Mouse (Mus musculus): ENCODE measurements at regions not wholly inside any gene's neighbourhood (a gene's known extent, or its start where the extent isn't known, plus 50 kb on each side); places are given as distances from the start of the nearest gene placed in this dataset.
"Not testable (repeated sequence)": the region's sequence is repeated elsewhere in the genome, so short reads cannot be mapped to it uniquely, and the experiment has no call there.

- DNase-seq (ENCODE audit: low read depth, low spot score): no peak
Measured at GRCm38 (mm10) chr11:24296893-24297624, 219.2 kb downstream of the Bcl11a start.

- no peak for DNase-seq (ENCODE audit: low read depth, low spot score)
Measured at GRCm38 (mm10) chr11:24297763-24298162, 219.9 kb downstream of the Bcl11a start.

- DNase-seq (ENCODE audit: low read depth, low spot score): no peak
Measured at GRCm38 (mm10) chr11:24300351-24300750, 222.5 kb downstream of the Bcl11a start.

GRCm38 (mm10) chr11:24301201-24301600 lies 223.3 kb downstream of the Bcl11a start:
- DNase-seq (ENCODE audit: low read depth, low spot score): no peak

GRCm38 (mm10) chr11:24305145-24305553 lies 227.3 kb downstream of the Bcl11a start:
- peak; percentile 71 for DNase-seq (ENCODE audit: low read depth, low spot score)

- DNase-seq (ENCODE audit: low read depth, low spot score): peak; percentile 71
Measured at GRCm38 (mm10) chr11:24305691-24306090, 227.8 kb downstream of the Bcl11a start.

GRCm38 (mm10) chr11:24306101-24306500 lies 228.2 kb downstream of the Bcl11a start:
- DNase-seq (ENCODE audit: low read depth, low spot score): no peak

GRCm38 (mm10) chr11:24307601-24308252 lies 229.9 kb downstream of the Bcl11a start:
- DNase-seq (ENCODE audit: low read depth, low spot score): peak; percentile 17

- DNase-seq (ENCODE audit: low read depth, low spot score): peak; percentile 6
Measured at GRCm38 (mm10) chr11:24308253-24308633, 230.4 kb downstream of the Bcl11a start.

- no peak for DNase-seq (ENCODE audit: low read depth, low spot score)
Measured at GRCm38 (mm10) chr11:24314046-24314445, 236.2 kb downstream of the Bcl11a start.

- no peak for DNase-seq (ENCODE audit: low read depth, low spot score)
Measured at GRCm38 (mm10) chr11:24315582-24315981, 237.7 kb downstream of the Bcl11a start.

GRCm38 (mm10) chr11:24316198-24316597 lies 238.3 kb downstream of the Bcl11a start:
- no peak for DNase-seq (ENCODE audit: low read depth, low spot score)

- DNase-seq (ENCODE audit: low read depth, low spot score): no peak
Measured at GRCm38 (mm10) chr11:24317989-24318735, 240.3 kb downstream of the Bcl11a start.

- no peak for DNase-seq (ENCODE audit: low read depth, low spot score)
Measured at GRCm38 (mm10) chr11:24319222-24319621, 241.4 kb downstream of the Bcl11a start.

- not testable (repeated sequence) for DNase-seq (ENCODE audit: low read depth, low spot score)
Measured at GRCm38 (mm10) chr11:24322412-24322811, 244.6 kb downstream of the Bcl11a start.

GRCm38 (mm10) chr11:24328481-24328880 lies 250.6 kb downstream of the Bcl11a start:
- DNase-seq (ENCODE audit: low read depth, low spot score): no peak

GRCm38 (mm10) chr11:24330366-24331124 lies 252.7 kb downstream of the Bcl11a start:
- DNase-seq (ENCODE audit: low read depth, low spot score): no peak

GRCm38 (mm10) chr11:24332241-24332640 lies 254.4 kb downstream of the Bcl11a start:
- peak; percentile 19 for DNase-seq (ENCODE audit: low read depth, low spot score)

- DNase-seq (ENCODE audit: low read depth, low spot score): no peak
Measured at GRCm38 (mm10) chr11:24333111-24333510, 255.3 kb downstream of the Bcl11a start.

- no peak for DNase-seq (ENCODE audit: low read depth, low spot score)
Measured at GRCm38 (mm10) chr11:24335256-24335655, 257.4 kb downstream of the Bcl11a start.

GRCm38 (mm10) chr11:24338111-24338510 lies 260.3 kb downstream of the Bcl11a start:
- DNase-seq (ENCODE audit: low read depth, low spot score): no peak

GRCm38 (mm10) chr11:24339061-24339460 lies 261.2 kb downstream of the Bcl11a start:
- DNase-seq (ENCODE audit: low read depth, low spot score): no peak
